Mouse (Mus musculus) olfactory bulb, adult 2 months (tissue): ENCODE measurements around the gene Tmem150a. TPM values are rescaled to one million over a fixed set of nuclear protein-coding genes. Genes with fewer than 3 reads are reported as not detected.
A peak's percentile ranks its signal among the peaks of the same experiment; 100 is the strongest.

ENCODE experiments used
- H3K27ac ChIP-seq: fragments of 200-500 bp; 2 replicates; pipeline ENCODE4 v1.5.1; 2012; ENCODE audit warnings: low read depth, low read length; ENCODE audit not compliant: insufficient read depth
- H3K4me1 ChIP-seq: fragments of 200-500 bp; 2 replicates; pipeline ENCODE4 v1.6.1; 2012; ENCODE audit warnings: low read length; ENCODE audit not compliant: control insufficient read depth, insufficient read depth
- H3K4me3 ChIP-seq: fragments of 200-500 bp; 2 replicates; pipeline ENCODE4 v1.5.1; 2012; ENCODE audit warnings: mild to moderate bottlenecking, low read depth, low read length, moderate library complexity; ENCODE audit not compliant: insufficient read depth
- CTCF ChIP-seq: fragments of 200-500 bp; IDR thresholded peaks from 2 replicates; pipeline ENCODE4 v1.5.1; 2012; ENCODE audit warnings: low read depth, mild to moderate bottlenecking, low read length, moderate library complexity; ENCODE audit not compliant: insufficient read depth
- POLR2A ChIP-seq: fragments of 200-500 bp; IDR thresholded peaks from 2 replicates; pipeline ENCODE4 v1.6.1; 2012; ENCODE audit warnings: mild to moderate bottlenecking, low read depth, low read length, moderate library complexity; ENCODE audit not compliant: insufficient read depth
- WGBS: fragments of 180-500 bp; shearing (Covaris S2); methylation state at CpG from one replicate; pipeline ENCODE4 v1.1.7; 2018; 5-methylcytosine and 5-hydroxymethylcytosine counted together
- polyA plus RNA-seq: library from polyadenylated mRNA; stranded (reverse); fragments of >200 nt; gene quantifications from 2 replicates; pipeline ENCODE4 v1.2.4, GENCODE M21; 2012; ENCODE audit warnings: low replicate concordance; ENCODE audit not compliant: missing spikeins, insufficient read depth, insufficient read length

Gene Tmem150a
- polyA plus RNA-seq, 1 experiment, result not detected

DNA sequence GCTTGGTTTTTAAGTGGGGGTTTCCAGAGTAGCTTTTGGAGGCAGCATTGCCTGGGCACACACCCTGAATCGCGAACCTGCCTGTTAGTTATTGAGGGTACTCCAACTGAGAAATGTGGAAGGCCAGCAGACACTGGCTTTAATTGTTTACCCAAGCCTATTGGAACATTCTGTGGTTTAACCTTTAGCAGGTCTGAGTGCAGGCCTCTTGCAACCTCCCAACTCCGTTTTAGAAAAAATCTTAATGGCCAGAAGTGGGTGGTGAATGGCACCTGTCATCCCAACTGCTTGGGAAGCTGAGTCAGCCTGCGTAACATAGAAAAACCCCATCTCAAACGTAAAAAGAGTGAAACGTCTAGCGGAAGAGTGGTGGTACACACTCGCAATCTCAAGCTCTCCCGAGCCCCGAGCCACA is 41.6 kb downstream of the Tmem150a start:
- H3K27ac ChIP-seq, result no peak overlapping the region
- TF ChIP-seq POLR2A, result no peak
- no peak for TF ChIP-seq CTCF
- H3K4me3 ChIP-seq, result no peak overlapping the region
- no peaks in the 10 kb centered on the region for H3K4me1 ChIP-seq
- 85% methylated on average over 10 of the region's 10 CpGs for WGBS

DNA sequence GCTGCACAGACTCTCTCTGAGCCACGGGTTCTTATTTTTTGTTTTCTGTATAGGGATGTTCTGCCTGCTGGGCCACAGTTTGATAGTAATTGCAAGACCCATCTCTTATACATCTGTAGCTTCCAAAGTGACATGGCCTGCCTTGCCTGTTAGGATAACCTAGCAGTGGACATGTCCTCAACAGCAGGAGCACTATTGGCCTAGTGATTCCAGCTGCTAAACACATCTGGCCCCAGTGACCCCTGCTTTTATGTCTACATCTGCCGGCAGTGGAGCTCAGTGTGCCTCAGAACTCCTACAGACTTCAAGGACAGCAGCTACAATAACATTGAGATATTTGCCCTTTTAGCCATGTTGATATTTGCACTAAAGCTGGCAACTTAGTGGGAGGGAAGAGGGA is 44.7 kb downstream of the Tmem150a start:
- Histone ChIP-seq H3K27ac (no peak overlapping the region), H3K4me3 (no peak overlapping the region), H3K4me1 (no peaks in the 10 kb centered on the region)
- no peak for TF ChIP-seq CTCF
- TF ChIP-seq POLR2A, result no peak
- 77% methylated on average over 2 of the region's 2 CpGs for WGBS

DNA sequence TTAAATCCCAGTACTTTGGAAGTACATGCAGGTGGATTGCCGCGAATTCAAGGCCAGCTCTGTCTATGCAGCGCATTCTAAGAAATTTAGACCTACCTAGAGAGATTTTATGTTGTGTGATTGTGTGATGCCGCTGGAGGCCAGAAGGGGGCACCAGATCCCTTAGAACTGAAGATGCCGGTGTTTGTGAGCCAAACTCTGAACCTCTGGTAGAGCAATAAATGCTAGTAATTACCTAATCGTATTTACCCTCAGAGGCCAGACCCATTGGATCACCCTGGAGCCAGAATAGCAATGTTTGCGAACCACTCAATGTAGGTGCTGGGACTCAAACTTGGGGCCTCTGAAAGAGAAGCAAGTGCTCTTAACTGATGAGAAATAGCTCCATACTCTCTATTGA is 46.6 kb downstream of the Tmem150a start:
- TF ChIP-seq CTCF (0 out of 2 replicates have a peak, but pooled peaks have one; percentile 34), POLR2A (no peak)
- Histone ChIP-seq H3K4me3 (no peak overlapping the region), H3K27ac (no peak overlapping the region), H3K4me1 (no peaks in the 10 kb centered on the region)
- WGBS, result 16% methylated on average over 7 of the region's 7 CpGs

DNA sequence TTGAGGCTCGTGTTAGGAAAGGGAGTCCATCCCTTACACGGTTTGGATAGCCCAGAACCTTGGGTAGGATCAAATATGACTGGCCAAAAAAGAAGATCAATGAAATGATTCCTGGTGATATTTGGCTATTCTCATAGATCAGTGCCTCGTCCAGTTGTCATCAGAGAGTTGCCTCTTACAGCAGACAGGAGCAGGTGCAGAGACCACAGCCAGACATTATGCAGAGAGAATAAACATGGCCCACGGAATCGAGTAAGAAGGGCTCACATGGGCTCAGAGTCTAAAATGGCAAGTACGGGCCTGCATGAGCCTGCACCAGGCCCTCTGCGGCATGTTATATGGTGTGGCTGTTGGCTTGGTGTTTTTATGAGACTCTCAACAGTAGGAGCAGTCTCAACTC is 50.1 kb downstream of the Tmem150a start:
- 80% methylated on average over 7 of the region's 7 CpGs for WGBS
- no peak for TF ChIP-seq CTCF
- TF ChIP-seq POLR2A, result no peak
- H3K4me3 ChIP-seq, result no peak overlapping the region
- H3K4me1 ChIP-seq, result no peaks in the 10 kb centered on the region
- no peak overlapping the region for H3K27ac ChIP-seq

DNA sequence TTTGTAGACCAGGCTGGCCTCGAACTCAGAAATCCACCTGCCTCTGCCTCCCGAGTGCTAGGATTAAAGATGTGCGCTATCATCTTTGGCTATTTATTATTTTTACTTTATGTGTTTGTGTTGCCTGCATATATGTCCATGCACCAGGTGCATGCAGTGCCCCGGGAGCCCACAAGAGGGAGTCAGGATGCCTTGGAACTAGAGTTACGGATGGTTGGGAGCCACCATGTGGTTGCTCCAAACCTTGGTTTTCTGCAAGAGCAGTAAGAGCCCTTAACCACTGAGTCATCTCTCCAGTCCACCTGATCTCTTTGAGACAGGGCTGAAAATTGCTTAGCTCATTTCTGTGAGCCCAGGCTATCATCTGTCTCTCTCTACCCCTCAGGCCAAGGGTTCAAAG is 51.9 kb downstream of the Tmem150a start:
- under 1% methylated on average over 5 of the region's 5 CpGs for WGBS
- H3K4me3 ChIP-seq, result no peak overlapping the region
- TF ChIP-seq POLR2A (no peak), CTCF (peak; percentile 87)
- no peak overlapping the region for H3K27ac ChIP-seq
- H3K4me1 ChIP-seq, result no peaks in the 10 kb centered on the region

Other genes with a start within 250 kb of the Tmem150a start
- gene Atoh8, start 119.9 kb upstream of the Tmem150a start, polyA plus RNA-seq, result not detected in 2 replicates
- gene Sftpb, start 50.8 kb upstream of the Tmem150a start, polyA plus RNA-seq, result not detected in 2 replicates
- gene Usp39, start 10.3 kb upstream of the Tmem150a start, polyA plus RNA-seq, result not detected in 2 replicates
- not detected in 2 replicates for gene 0610030E20Rik, start 8.1 kb upstream of the Tmem150a start, polyA plus RNA-seq
- gene Rnf181, start 11.5 kb downstream of the Tmem150a start, polyA plus RNA-seq, result not detected in 2 replicates
- not detected in 2 replicates for gene Vamp5, start 25.0 kb downstream of the Tmem150a start, polyA plus RNA-seq
- not detected in 2 replicates for gene Vamp8, start 35.3 kb downstream of the Tmem150a start, polyA plus RNA-seq
- not detected in 2 replicates for gene Ggcx, start 58.9 kb downstream of the Tmem150a start, polyA plus RNA-seq
- gene Mat2a, start 84.1 kb downstream of the Tmem150a start, polyA plus RNA-seq, result 274 and 557 TPM in 2 replicates
- not detected in 2 replicates for gene Sh2d6, start 166.3 kb downstream of the Tmem150a start, polyA plus RNA-seq
- gene Capg, start 188.9 kb downstream of the Tmem150a start, polyA plus RNA-seq, result not detected in 2 replicates
- gene Elmod3, start 243.0 kb downstream of the Tmem150a start, polyA plus RNA-seq, result not detected in 2 replicates
- gene Retsat, start 243.0 kb downstream of the Tmem150a start, polyA plus RNA-seq, result not detected in 2 replicates